Mouse (Mus musculus) thymus, adult 2 months (tissue): ENCODE measurements around the gene Atoh8. TPM values are rescaled to one million over a fixed set of nuclear protein-coding genes. Genes with fewer than 3 reads are reported as not detected.

Experiments
- DNase-seq: peaks from one replicate; pipeline ENCODE4 v3.0.0; 2021
- H3K27ac ChIP-seq: fragments of 200-500 bp; 2 replicates; pipeline ENCODE4 v1.5.1; 2012; ENCODE audit warnings: low read length, control low read depth; ENCODE audit not compliant: control insufficient read depth, insufficient read depth
- H3K27me3 ChIP-seq: fragments of 200-500 bp; 2 replicates; pipeline ENCODE4 v1.6.1; 2012; ENCODE audit warnings: mild to moderate bottlenecking, low read length, moderate library complexity, mixed read lengths; ENCODE audit not compliant: control insufficient read depth, insufficient read depth
- H3K36me3 ChIP-seq: fragments of 200-500 bp; 2 replicates; pipeline ENCODE4 v1.6.1; 2012; ENCODE audit warnings: mild to moderate bottlenecking, low read length, moderate library complexity; ENCODE audit not compliant: control insufficient read depth, insufficient read depth
- H3K4me1 ChIP-seq: fragments of 200-500 bp; replicated peaks from 2 replicates; pipeline ENCODE4 v1.6.1; 2012; ENCODE audit warnings: low read length; ENCODE audit not compliant: control insufficient read depth, insufficient read depth
- H3K4me3 ChIP-seq: fragments of 200-500 bp; 2 replicates; pipeline ENCODE4 v1.5.1; 2012; ENCODE audit warnings: mild to moderate bottlenecking, low read length, control low read depth, moderate library complexity; ENCODE audit not compliant: control insufficient read depth, insufficient read depth
- CTCF ChIP-seq: fragments of 200-500 bp; IDR thresholded peaks from 2 replicates; pipeline ENCODE4 v1.5.1; 2012; ENCODE audit warnings: mild to moderate bottlenecking, control low read depth, low read length, moderate library complexity, borderline replicate concordance; ENCODE audit not compliant: control insufficient read depth, poor library complexity, insufficient read depth; ENCODE audit errors: extremely low read depth
- POLR2A ChIP-seq: fragments of 200-500 bp; IDR thresholded peaks from 2 replicates; pipeline ENCODE4 v1.6.1; 2012; ENCODE audit warnings: mild to moderate bottlenecking, low read length, control low read depth, moderate library complexity; ENCODE audit not compliant: control insufficient read depth, poor library complexity, insufficient read depth; ENCODE audit errors: extremely low read depth
- WGBS: fragments of 180-500 bp; shearing (Covaris S2); methylation state at CpG from one replicate; pipeline ENCODE4 v1.1.7; 2018; 5-methylcytosine and 5-hydroxymethylcytosine counted together
- polyA plus RNA-seq: library from polyadenylated mRNA; depleted of rRNA; stranded (reverse); fragments of >200 nt; gene quantifications from 2 replicates; pipeline ENCODE4 v1.2.3, GENCODE M21; 2012

The Atoh8 gene
- polyA plus RNA-seq, 1 experiment = 3.8 TPM

DNA sequence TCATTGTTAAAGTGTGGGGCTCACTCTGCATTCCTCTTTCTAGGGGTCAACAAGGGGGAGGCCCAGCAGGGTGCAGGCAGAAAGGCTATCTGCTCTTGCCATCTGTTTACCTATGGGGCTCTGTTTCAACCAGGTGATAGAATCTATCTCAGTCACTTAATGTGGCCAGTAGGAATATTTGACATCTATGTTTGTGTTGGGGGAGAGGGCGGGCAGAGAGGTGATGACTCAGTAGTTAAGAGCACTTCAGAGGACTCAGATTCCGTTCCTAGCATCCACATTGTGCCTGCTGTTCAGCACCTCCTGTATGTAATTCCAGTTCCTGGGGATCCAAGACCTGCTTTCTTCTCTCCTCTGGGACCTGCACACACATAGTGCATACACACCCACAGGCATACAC lies 4.7 kb upstream of the Atoh8 start:
- no peak for DNase-seq
- WGBS = 95% methylated on average over 2 of the region's 2 CpGs
- no peaks in the 10 kb centered on the region for H3K36me3 ChIP-seq
- 0 out of 2 replicates have a peak, but pooled peaks cover 3% of the 10 kb centered on the region for H3K4me1 ChIP-seq
- peaks cover 5% of the 10 kb centered on the region; the same call in 1 of the 2 replicates for H3K27me3 ChIP-seq
- no peak for TF ChIP-seq CTCF
- TF ChIP-seq POLR2A = no peak
- no peak overlapping the region for H3K27ac ChIP-seq
- H3K4me3 ChIP-seq = no peak overlapping the region

DNA sequence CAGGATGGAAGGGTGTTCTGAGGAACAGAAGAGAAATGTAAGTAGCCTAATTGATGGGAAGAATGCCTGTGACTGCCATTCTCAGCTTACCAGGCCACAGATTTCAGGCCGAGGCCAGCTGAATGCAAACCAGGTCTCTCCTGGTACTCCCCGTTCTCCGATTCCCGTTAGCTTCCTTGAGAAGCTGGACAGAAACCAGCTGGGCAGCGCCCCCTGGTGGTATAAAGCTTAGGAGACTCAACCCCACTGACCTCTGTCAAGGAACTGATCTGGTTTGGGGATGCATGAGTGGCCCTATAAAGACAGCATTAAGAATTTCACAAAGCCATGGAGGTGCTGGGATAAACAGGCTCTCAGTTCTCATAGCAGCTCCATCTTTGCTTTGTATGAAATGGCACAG lies 1.7 kb upstream of the Atoh8 start:
- Histone ChIP-seq H3K4me3 (no peak overlapping the region), H3K27ac (no peak overlapping the region), H3K4me1 (0 out of 2 replicates have a peak, but pooled peaks cover 7% of the 10 kb centered on the region), H3K27me3 (peaks cover 5% of the 10 kb centered on the region; the same call in 1 of the 2 replicates), H3K36me3 (no peaks in the 10 kb centered on the region)
- under 1% methylated on average over 5 of the region's 5 CpGs for WGBS
- peak; percentile 75 for DNase-seq
- TF ChIP-seq CTCF = peak; percentile 65; the same call in 1 of the 2 replicates
- TF ChIP-seq POLR2A = no peak

DNA sequence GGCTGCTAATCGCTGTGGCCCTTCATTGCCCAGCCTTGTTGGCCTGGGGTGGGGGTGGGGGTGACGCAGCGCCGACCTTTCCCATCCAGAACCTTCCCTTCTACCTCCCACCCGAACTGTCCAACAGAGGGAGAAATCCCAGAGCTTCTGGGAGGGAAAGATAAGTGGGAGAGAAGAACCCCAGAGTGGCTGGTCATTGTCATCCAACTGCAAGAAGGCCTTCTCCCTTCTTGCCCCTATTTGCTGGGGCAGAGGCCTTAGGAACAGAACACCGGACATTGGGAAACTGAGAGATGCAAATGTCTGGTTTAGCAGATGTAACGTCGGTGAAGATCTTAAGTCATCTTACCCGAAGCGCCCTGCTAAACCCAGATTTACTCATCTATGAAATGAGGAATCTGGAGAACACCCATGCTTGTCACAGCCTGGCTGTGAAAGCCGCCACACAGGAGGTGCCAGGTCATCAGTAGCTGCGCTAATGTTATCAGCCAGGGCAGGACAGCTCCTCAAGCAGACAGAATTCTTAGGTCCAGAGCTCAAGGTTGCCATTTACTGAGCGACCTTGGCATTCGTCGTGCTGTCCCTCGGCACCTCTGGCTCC lies 530 bp upstream of the Atoh8 start:
- Histone ChIP-seq H3K36me3 (no peaks in the 10 kb centered on the region), H3K27me3 (peaks cover 5% of the 10 kb centered on the region; the same call in 1 of the 2 replicates), H3K4me1 (peaks cover 10% of the 10 kb centered on the region; the same call in 1 of the 2 replicates), H3K4me3 (no peak overlapping the region), H3K27ac (no peak overlapping the region)
- DNase-seq = no peak
- 33% methylated on average over 16 of the region's 16 CpGs for WGBS
- TF ChIP-seq POLR2A = no peak
- no peak for TF ChIP-seq CTCF

DNA sequence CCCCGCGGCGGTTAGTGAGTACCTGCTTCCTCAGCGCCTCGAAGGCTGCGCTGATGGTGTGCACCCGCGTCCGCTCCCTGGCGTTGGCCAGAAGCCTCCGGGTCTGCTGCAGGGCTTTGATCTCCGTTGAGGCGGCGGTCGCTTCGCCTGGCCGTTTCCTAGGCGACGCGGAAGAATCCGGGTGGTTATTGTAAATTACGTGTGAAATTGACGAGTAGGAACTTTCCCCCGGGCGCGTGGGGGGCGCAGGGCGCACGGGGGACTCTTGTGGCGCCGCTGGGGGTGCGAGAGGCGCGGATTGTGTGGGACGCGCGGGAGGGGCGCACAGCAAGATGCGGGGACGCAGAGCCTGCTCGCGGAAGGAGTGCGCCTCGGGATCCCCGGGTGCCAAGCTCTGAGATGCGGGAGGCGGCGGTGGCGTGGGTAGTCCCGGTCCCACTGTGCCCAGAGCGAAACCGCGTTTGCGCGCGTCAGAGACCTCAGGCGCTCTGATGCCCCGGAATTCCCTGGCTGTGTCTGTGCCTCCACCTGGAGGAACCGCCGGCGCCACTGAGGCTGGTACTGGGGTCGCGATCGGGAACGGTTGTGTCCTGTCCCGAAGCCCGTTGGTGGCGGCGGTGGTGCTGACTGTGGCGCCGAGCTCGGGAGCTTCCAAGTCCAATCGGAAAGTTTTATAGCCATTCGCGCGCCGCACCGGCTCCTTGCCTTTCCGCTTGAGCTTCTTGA lies 842 bp downstream of the Atoh8 start:
- peaks cover 12% of the 10 kb centered on the region; the same call in 1 of the 2 replicates for H3K4me1 ChIP-seq
- no peak for TF ChIP-seq POLR2A
- TF ChIP-seq CTCF = no peak
- no peaks in the 10 kb centered on the region for H3K36me3 ChIP-seq
- peak overlapping the region; percentile 27 for H3K4me3 ChIP-seq
- WGBS = 2% methylated on average over 77 of the region's 79 CpGs
- DNase-seq = no peak
- H3K27ac ChIP-seq = no peak overlapping the region
- H3K27me3 ChIP-seq = peaks cover 5% of the 10 kb centered on the region; the same call in 1 of the 2 replicates

DNA sequence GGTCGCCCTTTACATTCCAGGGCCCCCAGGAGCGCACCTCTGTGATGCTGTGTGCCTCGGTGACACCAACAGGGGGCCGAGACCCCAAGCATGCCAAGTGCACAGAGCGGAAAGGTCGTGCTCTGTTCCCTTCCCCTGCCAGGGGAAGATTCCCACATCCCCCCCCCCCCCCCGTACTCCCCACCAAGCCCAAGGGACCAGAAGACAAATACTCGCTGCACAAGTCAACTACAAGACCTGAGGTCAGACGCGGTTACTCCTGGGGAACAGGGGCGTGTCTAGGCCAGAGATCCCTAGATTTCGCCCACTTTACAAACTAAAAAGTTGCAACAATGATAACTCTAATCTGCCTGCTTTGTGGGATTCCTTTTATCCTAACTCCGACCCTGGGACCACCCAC lies 1.4 kb downstream of the Atoh8 start:
- 11% methylated on average over 13 of the region's 13 CpGs for WGBS
- Histone ChIP-seq H3K4me1 (peaks cover 12% of the 10 kb centered on the region; the same call in 1 of the 2 replicates), H3K36me3 (no peaks in the 10 kb centered on the region), H3K4me3 (no peak overlapping the region), H3K27me3 (peaks cover 5% of the 10 kb centered on the region; the same call in 1 of the 2 replicates), H3K27ac (no peak overlapping the region)
- no peak for DNase-seq
- no peak for TF ChIP-seq CTCF
- no peak for TF ChIP-seq POLR2A

DNA sequence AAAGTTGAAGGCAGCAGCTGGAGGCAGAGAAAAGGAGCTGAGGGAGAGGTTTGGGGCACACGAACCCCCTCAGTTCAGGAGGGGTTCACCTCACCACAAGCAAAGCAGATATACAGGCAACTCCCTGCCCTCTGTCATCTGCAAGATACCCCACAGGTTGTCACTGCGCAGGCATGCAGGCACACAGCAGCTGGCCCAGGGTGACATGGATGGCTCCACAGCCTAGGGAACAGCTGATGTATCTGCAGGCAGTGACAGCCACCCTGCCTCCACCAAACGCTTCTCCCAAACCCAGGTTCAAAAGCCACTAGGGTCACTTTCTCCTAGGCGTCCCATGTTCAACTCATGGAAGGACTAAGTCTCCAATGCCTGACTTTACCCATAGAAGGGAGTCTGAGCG lies 2.5 kb downstream of the Atoh8 start:
- no peak overlapping the region for H3K27ac ChIP-seq
- H3K4me1 ChIP-seq = peaks cover 12% of the 10 kb centered on the region; the same call in 1 of the 2 replicates
- TF ChIP-seq CTCF = no peak
- no peak for TF ChIP-seq POLR2A

More for the DNA sequence above, 2.5 kb downstream of the Atoh8 start:
- H3K27me3 ChIP-seq = peaks cover 5% of the 10 kb centered on the region; the same call in 1 of the 2 replicates
- WGBS = 77% methylated on average over 5 of the region's 5 CpGs
- no peak for DNase-seq
- H3K36me3 ChIP-seq = no peaks in the 10 kb centered on the region
- H3K4me3 ChIP-seq = no peak overlapping the region
